21 mouse cellular contexts compared by ENCODE assay signal in genomic region chr3:83948801-83949200, GRCm38 (mm10).
DNase-seq lines count a peak whose midpoint lies in the region; TF ChIP-seq lines count a peak whose summit lies in the region.
"Had no signal": no experiment of that assay in that cellular context is flagged by ENCODE, and none has a peak within 500 bp of the region (broad histone marks: within the 10 kb centered on the region; RNA-seq: fewer than 3 reads in every experiment).

No protein-coding gene starts in this region.

- no peak for TF ChIP-seq POLR2A in CH12.LX (IDR thresholded peaks at IDR 0.05; ENCODE audit: low read depth, low read length)

- dilution Hi-C loops in CH12.LX (cut with MboI; ENCODE audit: extremely low pct_ligation_motif_present, extremely low pct_unique_long_range_greater_than_20kb, low sequenced_read_pairs), result no loop called here

- no peaks in the 10 kb centered on the region for H3K9me3 ChIP-seq in heart, embryonic 10.5 days
- no peaks in the 10 kb centered on the region for H3K9me3 ChIP-seq in CH12.LX (replicated peaks; ENCODE audit: low read length)
- H3K9me3 ChIP-seq: hindbrain, embryonic 10.5 days; hindbrain, embryonic 15.5 days; liver, embryonic 15.5 days; lung, embryonic 15.5 days; midbrain, embryonic 13.5 days had no signal

- no peak overlapping the region for H3K9ac ChIP-seq in CH12.LX (ENCODE audit: insufficient read depth, low read depth)
- H3K9ac ChIP-seq: hindbrain, embryonic 15.5 days; liver, embryonic 15.5 days; lung, embryonic 15.5 days; midbrain, embryonic 13.5 days had no signal

- H3K4me2 ChIP-seq in CH12.LX (ENCODE audit: insufficient read depth, low read depth, poor library complexity, severe bottlenecking), result no peak overlapping the region
- H3K4me2 ChIP-seq: hindbrain, embryonic 15.5 days; liver, embryonic 15.5 days; lung, embryonic 15.5 days; midbrain, embryonic 13.5 days had no signal

- H3K27me3 ChIP-seq in heart, embryonic 10.5 days (ENCODE audit: insufficient read depth, poor library complexity, severe bottlenecking), result no peaks in the 10 kb centered on the region
- no peaks in the 10 kb centered on the region for H3K27me3 ChIP-seq in CH12.LX (replicated peaks)
- H3K27me3 ChIP-seq: hindbrain, embryonic 15.5 days; liver, embryonic 15.5 days; lung, embryonic 15.5 days; midbrain, embryonic 13.5 days had no signal

- 0 out of 2 replicates have a peak, but pooled peaks cover 3% of the 10 kb centered on the region for H3K36me3 ChIP-seq in heart, embryonic 10.5 days
- peaks cover 6 to 78% of the 10 kb centered on the region in 2 experiments for H3K36me3 ChIP-seq in CH12.LX (replicated peaks in 1 of 2; ENCODE audit: control insufficient read depth in 1 of 2, insufficient read depth in 1 of 2, low read length in 1 of 2)
- H3K36me3 ChIP-seq: hindbrain, embryonic 15.5 days; lung, embryonic 15.5 days had no signal

- peaks cover 26% of the 10 kb centered on the region for H3K4me1 ChIP-seq in heart, embryonic 10.5 days
- peaks cover 5 to 49% of the 10 kb centered on the region in 2 experiments for H3K4me1 ChIP-seq in CH12.LX (ENCODE audit: control insufficient read depth in 1 of 2, insufficient read depth in 2 of 2)
- H3K4me1 ChIP-seq: hindbrain, embryonic 10.5 days; hindbrain, embryonic 15.5 days had no signal

- TF ChIP-seq RAD21 in CH12.LX (IDR thresholded peaks at IDR 0.05; ENCODE audit: low read depth, low read length), result no peak

- no peak for TF ChIP-seq EP300 in CH12.LX (IDR thresholded peaks at IDR 0.05; ENCODE audit: low read length)

- 66% methylated on average over 4 of the region's 4 CpGs for WGBS in heart, embryonic 10.5 days

- in situ Hi-C loops in CH12.LX (cut with MboI; ENCODE audit: low pct_ligation_motif_present, low pct_unique_long_range_greater_than_20kb, low sequenced_read_pairs), result loop anchor here (25.0 kb wide), 1 partner anchor 164 kb away; no protein-coding TSS in a partner anchor

- peak; percentile 18 for DNase-seq in adrenal gland, adult 8-10 months
- DNase-seq in adrenal gland, adult 18-20 months (ENCODE audit: low spot score in 2 of 2), result no peak
- peak; percentile 61 for DNase-seq in heart, adult 11 months
- DNase-seq in heart, embryonic 10.5 days (ENCODE audit: low spot score), result no peak
- DNase-seq in CH12.LX (ENCODE audit: extremely low read depth), result peak; percentile 15
- peak; percentile 38 to 42 for DNase-seq in adrenal gland, postnatal 36 days
- DNase-seq in embryo, embryonic 10 days (ENCODE audit: low spot score), result no peak
- DNase-seq in urinary bladder, adult 18-20 months (ENCODE audit: low spot score in 2 of 2), result no peak
- DNase-seq: cerebellum, adult 11 months; cerebellum, adult 9-10 months; heart, postnatal 14 days; kidney, adult 11 months; kidney, postnatal 14 days; layer of hippocampus, adult 9-11 months; right cerebral cortex, postnatal 25 days; thymus, postnatal 14 days had no signal

- no peak overlapping the region for H3K27ac ChIP-seq in heart, embryonic 10.5 days
- H3K27ac ChIP-seq in CH12.LX (ENCODE audit: insufficient read depth, low read depth), result no peak overlapping the region
- H3K27ac ChIP-seq: hindbrain, embryonic 10.5 days; hindbrain, embryonic 15.5 days; liver, embryonic 15.5 days; lung, embryonic 15.5 days; midbrain, embryonic 13.5 days had no signal

- H3K79me2 ChIP-seq in CH12.LX (replicated peaks; ENCODE audit: control insufficient read depth, extremely low read depth, insufficient read depth, poor library complexity, severe bottlenecking), result no peaks in the 10 kb centered on the region

- H3K4me3 ChIP-seq in heart, embryonic 10.5 days, result no peak overlapping the region
- H3K4me3 ChIP-seq in CH12.LX (replicated peaks in 1 of 3; ENCODE audit: low read depth in 2 of 3, low read length in 2 of 3, poor library complexity in 1 of 3), result no peak overlapping the region
- H3K4me3 ChIP-seq: hindbrain, embryonic 10.5 days; hindbrain, embryonic 15.5 days; liver, embryonic 15.5 days; lung, embryonic 15.5 days; midbrain, embryonic 13.5 days had no signal

- no peak for TF ChIP-seq CTCF in CH12.LX (conservative IDR thresholded peaks at IDR 0.05 in 1 of 2, IDR thresholded peaks at IDR 0.05 in 1 of 2; ENCODE audit: low read depth in 2 of 2, low read length in 2 of 2)

TF ChIP-seq in CH12.LX, 34 proteins besides CTCF, POLR2A, EP300 and RAD21:
- TF ChIP-seq MAZ (IDR thresholded peaks at IDR 0.05; ENCODE audit: low read depth, low read length) (no peak), MAFK (IDR thresholded peaks at IDR 0.05; ENCODE audit: insufficient replicate concordance, low read length) (no peak), SIN3A (IDR thresholded peaks at IDR 0.05; ENCODE audit: low read length) (no peak), NELFE (IDR thresholded peaks at IDR 0.05; ENCODE audit: low read depth, low read length) (no peak), ETS1 (conservative IDR thresholded peaks at IDR 0.05; ENCODE audit: low read depth, low read length) (no peak), ZC3H11A (IDR thresholded peaks at IDR 0.05; ENCODE audit: low read depth, low read length) (no peak), USF1 (IDR thresholded peaks at IDR 0.05; ENCODE audit: low read depth, low read length) (no peak), POLR2AphosphoS2 (IDR thresholded peaks at IDR 0.05; ENCODE audit: low read depth, low read length) (no peak), MAX (IDR thresholded peaks at IDR 0.05; ENCODE audit: low read length) (no peak), TCF12 (IDR thresholded peaks at IDR 0.05; ENCODE audit: low read depth, low read length) (no peak), ZNF384 (IDR thresholded peaks at IDR 0.05; ENCODE audit: low read depth, low read length) (no peak), USF2 (conservative IDR thresholded peaks at IDR 0.05; ENCODE audit: low read depth, low read length) (no peak), MXI1 (IDR thresholded peaks at IDR 0.05; ENCODE audit: low read depth, low read length) (no peak)

Comparison
In these comparisons a context has a peak if more than half of its experiments do, and no peak if none do; other contexts are left out.
1. DNase-seq: peak in adrenal gland, adult 8-10 months (single experiment), heart, adult 11 months (single experiment), CH12.LX (single experiment) and adrenal gland, postnatal 36 days (2 of 2); none in adrenal gland, adult 18-20 months (0 of 2), heart, embryonic 10.5 days (single experiment), embryo, embryonic 10 days (single experiment) and urinary bladder, adult 18-20 months (0 of 2).